Mouse (Mus musculus): Measurements from ENCODE around the gene Gamt.

Gamt gene

GRCm38 (mm10) chr10:80260642-80261584 lies at the start of gene Gamt, which contains the start of gene Dazap1:
Gene Gamt, minus strand, starts transcription at chr10:80261012.
Gene Dazap1, plus strand, starts transcription at chr10:80261486.
- peak; percentile 97 for DNase-seq (ENCODE audit: low spot score)

- DNase-seq (ENCODE audit: low spot score): peak; percentile 23
Observed at GRCm38 (mm10) chr10:80304862-80305261, 44.0 kb upstream of the Gamt start.

- no peak for DNase-seq (ENCODE audit: low spot score)
Observed at GRCm38 (mm10) chr10:80304458-80304857, 43.6 kb upstream of the Gamt start.

GRCm38 (mm10) chr10:80302471-80302881 lies 41.7 kb upstream of the Gamt start:
- peak; percentile 83 for DNase-seq (ENCODE audit: low spot score)

- no peak for DNase-seq (ENCODE audit: low spot score)
Observed at GRCm38 (mm10) chr10:80302082-80302355, 41.2 kb upstream of the Gamt start.

GRCm38 (mm10) chr10:80301256-80302081 lies 40.7 kb upstream of the Gamt start:
- DNase-seq (ENCODE audit: low spot score): no peak

GRCm38 (mm10) chr10:80300672-80301181 lies 39.9 kb upstream of the Gamt start:
- no peak for DNase-seq (ENCODE audit: low spot score)

- no peak for DNase-seq (ENCODE audit: low spot score)
Observed at GRCm38 (mm10) chr10:80299824-80300223, 39.0 kb upstream of the Gamt start.

- no peak for DNase-seq (ENCODE audit: low spot score)
Observed at GRCm38 (mm10) chr10:80299301-80299700, 38.5 kb upstream of the Gamt start.

GRCm38 (mm10) chr10:80298571-80299281 lies 37.9 kb upstream of the Gamt start:
- DNase-seq (ENCODE audit: low spot score): no peak

- no peak for DNase-seq (ENCODE audit: low spot score)
Observed at GRCm38 (mm10) chr10:80297526-80298133, 36.8 kb upstream of the Gamt start.

- DNase-seq (ENCODE audit: low spot score): no peak
Observed at GRCm38 (mm10) chr10:80296824-80297223, 36.0 kb upstream of the Gamt start.

- DNase-seq (ENCODE audit: low spot score): peak; percentile 78
Observed at GRCm38 (mm10) chr10:80295618-80296425, 35.0 kb upstream of the Gamt start, which contains the start of gene Apc2. Gene Apc2, plus strand, starts transcription at chr10:80295977.

- no peak for DNase-seq (ENCODE audit: low spot score)
Observed at GRCm38 (mm10) chr10:80294788-80295303, 34.0 kb upstream of the Gamt start.

GRCm38 (mm10) chr10:80294311-80294710 lies 33.5 kb upstream of the Gamt start:
- DNase-seq (ENCODE audit: low spot score): no peak

GRCm38 (mm10) chr10:80293325-80293724 lies 32.5 kb upstream of the Gamt start:
- no peak for DNase-seq (ENCODE audit: low spot score)

GRCm38 (mm10) chr10:80292251-80293146 lies 31.7 kb upstream of the Gamt start, which contains the start of gene Rps15:
Gene Rps15, plus strand, starts transcription at chr10:80292453.
- DNase-seq (ENCODE audit: low spot score): peak; percentile 96

GRCm38 (mm10) chr10:80288657-80289056 lies 27.8 kb upstream of the Gamt start:
- no peak for DNase-seq (ENCODE audit: low spot score)

GRCm38 (mm10) chr10:80288097-80288496 lies 27.3 kb upstream of the Gamt start:
- DNase-seq (ENCODE audit: low spot score): no peak

All from lung, postnatal 25 days (tissue).